Mouse (Mus musculus): ENCODE measurements around the gene Cbwd1. TPM values are rescaled to one million over a fixed set of nuclear protein-coding genes. Genes with fewer than 3 reads are reported as not detected.

Gene Cbwd1
- polyA plus RNA-seq, 1 experiment from 2014 or later: 20.7 TPM

Small RNA genes lying within 50 kb of the gene (microRNA-seq; reads per million reads assigned to microRNA genes)
- gene Mir3084-1: not detected

Other genes with a start within 250 kb of the Cbwd1 start
- 1.4 and 1.6 TPM in 2 replicates for gene Pgm5, start 99.8 kb downstream of the Cbwd1 start, polyA plus RNA-seq (2014; fragmentation: Nextera tagmentation; extraction: Ambion mirVana)
- gene Gm10053, start 85.9 kb downstream of the Cbwd1 start, polyA plus RNA-seq (2014; fragmentation: Nextera tagmentation; extraction: Ambion mirVana): 284 TPM in 2 replicates
- not detected in 2 replicates for gene Foxd4, start 60.4 kb downstream of the Cbwd1 start, polyA plus RNA-seq (2014; fragmentation: Nextera tagmentation; extraction: Ambion mirVana)
- gene Dock8, start 37.9 kb upstream of the Cbwd1 start, polyA plus RNA-seq (2014; fragmentation: Nextera tagmentation; extraction: Ambion mirVana): 1.4 and 2.0 TPM in 2 replicates